Mouse (Mus musculus): Measurements from ENCODE around the gene Srgn.

Srgn gene

GRCm38 (mm10) chr10:62527351-62527750 lies at the start of gene Srgn:
Srgn (minus strand) TSS chr10:62527451.
- DNase-seq (ENCODE audit: low read depth, low spot score) = no peak

DNA sequence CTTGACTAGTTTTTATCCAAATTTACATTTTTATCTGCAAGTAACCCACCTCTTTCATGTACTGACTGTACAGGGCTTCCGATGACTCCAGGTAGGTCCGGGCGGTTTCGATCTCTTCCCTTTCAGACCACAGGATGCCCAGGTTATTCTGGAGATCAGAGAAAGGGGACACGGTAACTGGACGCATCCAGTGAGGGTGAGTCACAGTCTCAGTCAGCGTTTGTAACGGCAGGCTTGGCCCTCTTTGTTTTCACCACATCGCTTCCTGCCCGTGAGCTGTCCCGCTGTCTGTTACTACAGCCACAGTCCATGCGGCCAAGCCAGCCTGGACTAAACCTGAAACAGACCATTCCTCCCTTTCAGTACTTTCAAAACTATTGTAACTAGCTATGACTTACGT lies 47.8 kb upstream of the Srgn start:
- peak; percentile 27 for DNase-seq (ENCODE audit: low read depth, low spot score)

GRCm38 (mm10) chr10:62570126-62570871 lies 43.0 kb upstream of the Srgn start:
- DNase-seq (ENCODE audit: low read depth, low spot score) = no peak

DNA sequence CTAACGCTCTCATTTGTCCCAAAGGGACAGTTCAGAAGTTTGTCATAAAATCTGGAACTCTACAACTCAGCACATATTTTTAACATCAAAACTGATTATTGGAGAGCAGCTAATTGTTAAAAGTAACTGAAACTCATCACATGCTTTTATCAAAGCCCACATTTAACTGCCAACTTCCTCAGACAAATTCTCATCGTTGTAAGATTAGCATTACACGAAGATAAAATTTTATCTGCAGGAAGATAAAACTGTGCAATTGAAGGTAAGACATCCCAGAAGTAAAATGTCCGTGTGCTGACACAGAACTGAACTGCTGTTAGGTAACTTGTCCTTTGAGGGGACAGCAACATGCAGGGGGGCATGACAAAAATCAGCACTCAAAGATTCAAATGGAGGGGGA lies 41.6 kb upstream of the Srgn start:
- no peak for DNase-seq (ENCODE audit: low read depth, low spot score)

DNA sequence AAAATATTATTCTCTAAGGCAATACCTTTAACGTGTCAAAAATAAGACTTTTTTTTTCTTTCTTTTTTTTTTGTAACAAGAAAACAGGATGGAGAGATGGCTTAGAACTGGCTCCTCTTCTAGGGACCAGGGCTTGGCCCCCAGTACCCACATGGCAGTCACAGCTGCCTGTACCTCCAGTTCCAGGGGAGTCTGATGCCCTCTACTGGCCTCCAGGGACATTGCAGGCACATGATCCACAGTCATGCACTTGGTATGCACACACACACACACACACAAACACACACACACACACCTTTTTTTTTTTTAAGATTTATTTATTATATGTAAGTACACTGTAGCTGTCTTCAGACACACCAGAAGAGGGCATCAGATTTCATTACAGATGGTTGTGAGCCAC lies 30.5 kb upstream of the Srgn start:
- DNase-seq (ENCODE audit: low read depth, low spot score) = peak; percentile 51

GRCm38 (mm10) chr10:62556558-62556901 lies 29.3 kb upstream of the Srgn start:
- DNase-seq (ENCODE audit: low read depth, low spot score) = no peak

- peak; percentile 16 for DNase-seq (ENCODE audit: low read depth, low spot score)
Measured at GRCm38 (mm10) chr10:62555705-62556557, 28.7 kb upstream of the Srgn start.

- no peak for DNase-seq (ENCODE audit: low read depth, low spot score)
Measured at GRCm38 (mm10) chr10:62553611-62554091, 26.4 kb upstream of the Srgn start.

- DNase-seq (ENCODE audit: low read depth, low spot score) = no peak
Measured at GRCm38 (mm10) chr10:62550787-62551300, 23.6 kb upstream of the Srgn start.

DNA sequence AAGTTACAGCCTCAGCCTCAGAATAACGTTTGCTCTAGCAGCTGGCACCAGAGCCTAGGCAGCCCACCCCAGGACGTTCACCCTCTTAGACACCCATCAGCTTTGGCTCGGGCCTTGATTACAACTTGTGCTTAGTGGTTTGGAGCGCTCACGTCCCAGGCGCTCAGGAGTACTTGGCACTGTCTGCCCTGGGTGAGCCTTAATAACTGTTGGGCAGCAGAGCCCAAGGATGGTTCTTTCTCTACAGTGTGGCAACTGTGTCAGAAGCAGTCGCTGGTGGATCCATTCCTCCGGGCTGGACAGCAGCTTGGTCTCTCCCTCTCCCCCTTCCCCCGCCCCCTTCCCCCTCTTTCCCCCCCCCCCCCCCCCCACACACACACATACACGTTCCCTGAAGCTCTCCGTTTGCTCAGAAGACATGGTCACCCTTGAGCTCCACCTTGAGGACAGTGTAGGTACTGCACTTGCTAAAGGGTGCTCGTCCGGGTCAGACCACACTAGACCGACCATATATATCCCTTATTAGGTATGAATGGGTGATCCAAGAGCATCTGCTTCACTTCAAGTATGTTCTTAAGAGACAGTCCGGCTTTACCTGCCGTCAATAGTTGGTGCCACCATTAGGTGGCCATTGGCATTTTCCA lies 22.4 kb upstream of the Srgn start:
- DNase-seq (ENCODE audit: low read depth, low spot score) = peak; percentile 75

DNA sequence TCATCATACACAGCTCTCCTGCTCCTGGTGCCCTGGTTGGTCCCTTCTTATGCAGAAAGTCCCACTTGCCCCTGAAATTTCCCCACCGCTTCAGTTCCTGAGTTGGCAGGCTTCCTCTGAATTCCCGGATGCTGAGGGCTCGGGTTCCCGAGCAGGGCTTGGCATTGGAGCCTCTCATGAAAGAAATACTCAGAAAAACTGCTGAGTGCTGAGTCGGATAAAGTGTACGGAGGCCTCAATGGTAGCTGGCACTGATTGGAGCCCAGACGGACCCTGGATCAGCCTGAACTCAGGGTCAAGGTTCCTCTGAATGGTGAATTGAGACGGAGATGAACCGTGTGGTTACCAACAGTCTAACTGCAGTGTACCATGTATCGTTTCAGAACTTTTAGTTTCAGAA lies 19.2 kb upstream of the Srgn start:
- no peak for DNase-seq (ENCODE audit: low read depth, low spot score)

DNA sequence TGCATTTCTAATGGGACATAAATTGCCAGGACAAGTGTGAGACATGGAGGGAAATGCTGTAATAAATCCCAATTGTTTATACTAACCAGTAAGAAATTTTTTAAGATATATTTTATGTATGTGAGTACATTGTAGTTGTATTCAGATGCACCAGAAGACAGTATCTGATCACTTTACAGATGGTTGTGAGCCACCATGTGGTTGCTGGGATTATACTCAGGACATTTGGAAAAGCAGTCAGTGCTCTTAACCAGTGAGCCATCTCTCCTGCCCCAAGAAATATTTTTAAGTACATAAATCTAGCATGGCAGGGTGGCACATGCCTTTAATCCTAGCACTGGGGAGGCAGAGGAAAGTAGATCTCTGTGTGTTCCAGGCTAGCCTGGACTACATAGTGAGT lies 18.5 kb upstream of the Srgn start:
- DNase-seq (ENCODE audit: low read depth, low spot score) = no peak

DNA sequence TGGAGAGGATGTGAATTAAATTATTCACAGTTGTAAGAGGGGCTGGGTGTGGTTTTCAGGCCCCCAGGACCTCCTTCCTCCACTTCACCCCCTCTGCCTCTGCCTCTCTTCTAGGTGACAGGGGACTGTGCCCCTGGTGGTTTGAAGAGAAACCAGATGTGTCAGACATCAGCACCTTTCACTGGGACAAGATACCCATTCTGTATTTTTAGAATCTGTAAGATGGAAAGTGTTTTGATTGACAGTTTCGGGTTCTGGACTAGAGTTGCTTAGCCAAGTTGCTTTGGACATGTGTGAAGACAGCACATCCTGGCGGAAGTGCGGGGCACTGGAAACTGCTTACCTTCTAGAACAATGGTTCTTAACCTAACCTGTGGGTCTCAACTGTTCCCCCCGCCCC lies 17.1 kb upstream of the Srgn start:
- DNase-seq (ENCODE audit: low read depth, low spot score) = no peak

- no peak for DNase-seq (ENCODE audit: low read depth, low spot score)
Measured at GRCm38 (mm10) chr10:62543399-62543808, 16.2 kb upstream of the Srgn start.

DNA sequence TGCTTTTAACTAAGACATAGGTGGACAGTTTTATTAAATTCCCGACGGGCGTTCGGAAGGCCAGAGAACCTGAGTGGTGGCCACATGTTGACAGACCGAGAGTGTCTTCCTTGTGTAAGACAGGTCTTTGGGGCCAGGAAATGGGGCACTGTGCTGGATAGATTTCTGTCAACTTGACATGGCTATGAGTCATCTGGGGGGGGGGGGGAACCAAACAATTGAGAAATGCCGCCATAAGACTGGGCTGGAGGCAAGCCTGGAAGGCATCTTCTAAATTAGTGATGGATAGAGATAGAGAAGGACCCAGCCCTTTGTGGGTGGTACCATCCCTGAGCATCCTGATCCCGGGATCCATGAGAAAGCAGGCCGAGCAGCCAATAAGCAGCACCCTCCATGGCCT lies 15.7 kb upstream of the Srgn start:
- peak; percentile 13 for DNase-seq (ENCODE audit: low read depth, low spot score)

DNA sequence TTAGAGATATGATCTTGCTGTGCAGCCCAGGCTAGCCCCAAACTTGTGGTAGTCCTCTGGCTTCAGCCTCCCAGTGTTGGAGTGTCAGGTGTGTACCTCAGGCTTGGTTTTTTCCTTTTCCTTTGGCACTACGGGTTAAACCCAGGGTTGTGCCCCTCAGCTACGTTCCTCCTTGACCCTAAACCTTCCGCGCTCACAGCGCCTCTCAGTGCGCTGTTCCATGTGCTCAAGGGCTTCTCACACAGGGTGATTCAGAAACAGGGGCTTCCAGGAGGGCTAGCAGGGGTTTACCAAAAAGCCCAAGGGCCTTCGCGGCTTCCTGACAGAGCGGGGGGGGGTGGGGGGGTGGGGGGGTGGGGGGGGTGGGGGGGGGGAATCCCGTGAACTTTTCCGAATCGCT lies 15.3 kb upstream of the Srgn start:
- no peak for DNase-seq (ENCODE audit: low read depth, low spot score)

GRCm38 (mm10) chr10:62541499-62541898 lies 14.2 kb upstream of the Srgn start:
- no peak for DNase-seq (ENCODE audit: low read depth, low spot score)

DNA sequence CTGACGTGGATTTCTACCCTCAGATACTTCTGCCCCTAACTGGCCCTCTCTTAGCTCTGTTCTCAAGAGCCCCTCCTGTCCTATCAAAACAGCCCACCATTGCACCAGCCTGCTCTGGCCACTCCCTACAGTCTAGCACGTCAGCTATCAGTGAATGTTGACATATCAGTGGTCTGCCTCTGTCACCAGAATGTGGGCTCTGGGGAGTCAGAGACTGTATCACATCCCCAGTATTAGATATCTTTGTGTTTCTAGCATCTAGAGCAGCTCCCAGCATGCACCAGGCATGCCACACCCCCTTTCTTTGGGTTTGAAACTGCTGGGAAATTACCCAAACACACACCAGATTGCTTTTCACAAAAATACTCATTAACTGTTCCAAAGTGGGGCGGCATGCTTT lies 13.5 kb upstream of the Srgn start:
- no peak for DNase-seq (ENCODE audit: low read depth, low spot score)

DNA sequence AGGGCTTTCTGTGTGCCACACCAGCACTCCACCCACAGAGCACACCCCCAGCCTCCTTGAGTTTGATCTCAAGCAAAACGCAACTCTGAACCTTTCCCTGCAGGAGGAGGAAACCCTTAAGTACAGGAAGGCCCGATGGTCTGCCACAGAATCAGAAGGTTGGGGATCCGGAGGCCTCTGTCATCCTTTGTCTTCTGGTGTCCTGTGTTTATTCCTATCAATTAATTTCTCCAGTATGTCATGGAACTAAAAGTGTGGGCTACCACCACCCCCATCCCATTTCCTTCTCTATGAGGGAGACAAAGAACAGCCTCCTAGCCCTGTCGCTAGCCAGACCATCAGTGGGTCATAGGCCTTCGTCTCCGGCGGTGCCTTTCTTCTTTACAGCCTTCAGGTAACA lies 7.3 kb upstream of the Srgn start:
- DNase-seq (ENCODE audit: low read depth, low spot score) = no peak

- peak; percentile 35 for DNase-seq (ENCODE audit: low read depth, low spot score)
Measured at GRCm38 (mm10) chr10:62532832-62533231, 5.6 kb upstream of the Srgn start.

DNA sequence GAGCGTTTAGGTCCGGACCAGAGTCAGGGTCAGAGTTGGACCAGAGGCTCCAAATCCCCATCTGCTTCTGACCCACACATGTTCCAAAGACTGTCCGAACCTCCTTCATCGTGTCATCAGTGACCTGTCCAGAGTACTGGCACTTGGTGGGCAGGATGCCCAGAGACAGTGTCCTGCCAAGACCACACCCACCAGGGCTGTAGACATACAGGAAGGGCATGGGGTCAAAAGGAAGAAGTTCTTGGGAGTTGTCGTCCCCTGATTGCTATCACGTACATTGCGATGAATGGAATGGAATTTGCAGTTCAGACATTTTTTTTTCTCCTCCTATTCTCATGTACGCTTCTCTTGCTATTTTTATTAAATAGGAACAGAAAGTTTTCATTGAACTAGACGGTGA lies 2.9 kb upstream of the Srgn start:
- no peak for DNase-seq (ENCODE audit: low read depth, low spot score)

DNA sequence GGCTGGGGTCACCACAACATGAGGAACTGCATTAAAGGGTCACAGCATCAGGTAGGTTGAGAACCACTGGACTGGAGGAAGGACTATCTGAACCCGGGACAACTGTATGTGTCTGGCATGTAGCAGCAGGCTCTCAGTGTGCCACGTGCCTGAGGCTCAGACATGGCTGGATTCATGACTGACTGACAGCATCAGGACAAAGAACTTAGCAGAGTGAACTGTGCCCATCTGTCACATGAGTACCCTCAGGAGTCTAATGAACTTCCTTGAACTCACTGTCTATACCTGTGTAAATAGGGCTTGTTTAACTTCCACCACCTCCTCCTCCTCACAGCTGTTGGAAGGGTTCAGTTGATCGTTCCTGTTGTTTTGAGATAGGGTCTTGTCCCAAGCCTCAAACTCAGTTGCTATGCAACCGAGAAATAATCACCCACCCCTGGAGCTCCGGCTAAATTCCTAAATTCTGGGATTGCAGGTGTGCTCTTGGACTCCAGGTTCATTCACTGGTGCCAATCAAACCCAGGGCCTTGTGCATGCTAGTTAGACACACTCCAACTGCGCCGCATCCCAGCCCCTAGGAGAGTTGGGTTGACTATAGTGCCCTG lies 4.8 kb downstream of the Srgn start:
- DNase-seq (ENCODE audit: low read depth, low spot score) = no peak
